Mouse (Mus musculus): ENCODE measurements around the gene Vwa3a.
A peak's percentile ranks its signal among the peaks of the same experiment; 100 is the strongest.
"Not testable (repeated sequence)": the region's sequence is repeated elsewhere in the genome, so short reads cannot be mapped to it uniquely, and the experiment has no call there.

The Vwa3a gene

DNA sequence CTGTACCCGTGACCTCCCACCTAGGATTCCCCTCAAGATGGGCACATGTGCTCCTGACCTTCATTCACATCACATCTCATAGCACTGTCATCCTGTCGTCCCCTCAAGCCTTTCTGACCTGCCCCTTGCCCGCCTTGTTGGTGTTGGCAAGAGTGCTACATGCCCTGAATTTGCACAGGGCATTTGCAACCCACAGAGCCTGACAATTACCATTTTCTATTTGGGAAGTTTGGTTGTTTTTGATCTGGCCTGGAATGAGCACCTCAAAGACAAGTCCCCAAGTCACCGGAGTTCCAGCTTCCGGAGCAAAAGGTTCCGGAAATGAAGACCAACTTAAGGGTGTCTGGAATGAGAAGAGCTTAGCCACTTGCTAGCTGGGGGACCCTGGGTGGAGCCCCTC, at the start of gene Vwa3a:
Vwa3a (plus strand) TSS at position 301 of the 400 bp plus-strand sequence.
- no peak for DNase-seq (ENCODE audit: low read depth, low spot score)

GRCm38 (mm10) chr7:120690634-120691033, 48.5 kb upstream of the Vwa3a start:
- no peak for DNase-seq (ENCODE audit: low read depth, low spot score)

DNA sequence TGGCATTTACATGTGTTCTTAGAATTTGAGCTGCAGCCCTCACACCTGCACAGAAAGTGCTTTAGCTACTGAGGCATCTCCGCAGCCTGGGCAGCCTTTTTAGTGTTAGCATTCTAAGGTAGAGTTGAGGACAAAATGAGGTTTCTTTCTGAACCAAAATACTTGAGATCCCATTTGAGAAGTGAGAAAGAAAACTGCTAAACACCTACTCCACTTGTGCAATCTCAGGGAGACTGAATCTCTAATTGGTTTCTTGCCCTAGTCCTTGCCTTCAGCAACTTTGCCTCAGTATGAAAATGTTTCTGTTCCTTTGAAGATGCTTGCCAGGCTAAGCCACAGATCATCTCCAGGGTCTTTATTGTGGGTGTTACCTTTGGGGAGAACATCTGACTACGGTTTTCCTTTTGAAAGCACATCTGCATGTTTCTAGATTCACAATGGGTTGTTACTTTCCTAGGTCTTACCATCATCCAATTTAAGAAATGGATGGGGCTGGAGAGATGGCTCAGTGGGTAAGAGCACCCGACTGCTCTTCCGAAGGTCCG, 45.2 kb upstream of the Vwa3a start:
- DNase-seq (ENCODE audit: low read depth, low spot score) = no peak

DNA sequence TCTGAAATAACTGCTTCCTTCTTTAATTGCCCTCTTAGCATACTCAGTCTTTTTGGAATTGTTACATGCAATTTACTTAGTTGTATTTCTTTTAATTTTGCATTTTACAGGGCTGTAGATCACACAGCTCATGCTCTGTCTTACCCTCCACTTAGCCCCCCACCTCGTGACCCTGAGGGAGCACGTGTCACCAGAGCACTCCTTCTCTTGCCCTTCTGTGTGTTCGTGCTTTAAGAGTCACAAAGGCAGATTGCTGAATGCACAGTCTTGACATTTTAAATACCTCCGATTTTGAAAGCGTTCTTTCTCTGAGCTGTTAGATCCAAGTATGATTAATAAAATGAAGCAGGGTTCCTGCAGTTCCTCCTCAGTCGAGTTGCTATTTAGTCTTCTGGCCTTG, 43.9 kb upstream of the Vwa3a start:
- no peak for DNase-seq (ENCODE audit: low read depth, low spot score)

- no peak for DNase-seq (ENCODE audit: low read depth, low spot score)
Measured at GRCm38 (mm10) chr7:120695641-120696040, 43.5 kb upstream of the Vwa3a start.

- DNase-seq (ENCODE audit: low read depth, low spot score) = no peak
Measured at GRCm38 (mm10) chr7:120696331-120696730, 42.8 kb upstream of the Vwa3a start.

- no peak for DNase-seq (ENCODE audit: low read depth, low spot score)
Measured at GRCm38 (mm10) chr7:120699586-120699985, 39.5 kb upstream of the Vwa3a start.

GRCm38 (mm10) chr7:120703888-120704287, 35.2 kb upstream of the Vwa3a start:
- no peak for DNase-seq (ENCODE audit: low read depth, low spot score)

DNA sequence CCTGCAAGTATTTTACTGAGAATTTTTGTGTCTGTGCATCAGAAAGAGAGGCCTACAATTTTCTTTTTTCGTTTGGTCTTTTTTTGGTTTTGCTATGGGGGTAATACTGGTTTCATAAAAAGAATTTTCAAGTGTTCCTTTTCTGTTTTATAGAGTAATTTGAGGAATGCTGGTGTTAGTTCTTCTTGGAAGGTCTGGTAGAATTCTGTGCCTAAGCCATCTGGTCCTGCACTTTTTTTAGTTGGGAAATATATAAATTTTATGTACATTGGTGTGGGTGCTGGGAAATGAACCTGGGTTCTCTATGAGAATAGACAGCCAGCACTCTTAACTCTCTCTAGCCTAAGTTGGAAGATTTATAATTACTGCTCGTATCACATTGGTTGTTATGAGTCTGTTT, 27.0 kb upstream of the Vwa3a start:
- no peak for DNase-seq (ENCODE audit: low read depth, low spot score)

DNA sequence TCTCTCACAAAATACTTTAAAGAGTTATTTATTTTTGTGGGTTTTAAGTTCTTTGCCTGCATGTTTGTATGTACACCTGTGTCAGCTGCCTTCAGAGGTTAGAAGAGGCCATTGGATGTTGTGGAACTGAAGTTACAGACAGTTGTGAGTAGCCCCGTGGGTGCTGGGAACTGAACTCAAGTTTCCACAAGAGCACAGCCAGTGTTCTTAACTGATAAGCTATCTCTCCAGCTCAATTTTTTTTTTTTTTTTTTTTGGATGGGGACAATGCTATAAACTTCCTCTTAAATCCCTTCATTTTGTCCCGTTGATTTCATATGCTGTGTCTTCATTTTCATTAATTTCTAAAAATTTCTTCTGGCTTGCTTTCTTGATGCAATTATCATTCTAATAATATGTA, 25.9 kb upstream of the Vwa3a start:
- DNase-seq (ENCODE audit: low read depth, low spot score) = no peak

- DNase-seq (ENCODE audit: low read depth, low spot score) = not testable (repeated sequence)
Measured at GRCm38 (mm10) chr7:120713951-120714350, 25.2 kb upstream of the Vwa3a start.

GRCm38 (mm10) chr7:120717261-120717660, 21.9 kb upstream of the Vwa3a start:
- DNase-seq (ENCODE audit: low read depth, low spot score) = no peak

DNA sequence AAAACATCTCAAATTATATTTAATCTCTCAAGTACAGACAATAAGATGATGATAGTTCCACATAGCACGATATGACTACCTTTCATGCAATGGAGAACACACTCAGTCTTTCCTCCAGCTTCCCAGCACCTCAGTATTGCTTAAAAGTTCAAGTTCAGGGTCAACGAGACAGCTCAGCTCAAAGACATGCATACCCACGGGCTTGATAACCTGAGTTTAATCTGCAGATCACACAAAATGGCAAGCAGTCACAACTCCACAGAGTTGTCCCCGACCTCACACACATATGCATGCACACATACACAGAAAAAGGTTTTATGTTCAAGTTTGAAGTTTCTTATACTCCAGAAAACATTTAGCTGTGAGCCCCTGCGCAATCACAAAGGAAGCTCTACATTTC, 18.1 kb upstream of the Vwa3a start:
- DNase-seq (ENCODE audit: low read depth, low spot score) = no peak

- no peak for DNase-seq (ENCODE audit: low read depth, low spot score)
Measured at GRCm38 (mm10) chr7:120721456-120721855, 17.7 kb upstream of the Vwa3a start.

DNA sequence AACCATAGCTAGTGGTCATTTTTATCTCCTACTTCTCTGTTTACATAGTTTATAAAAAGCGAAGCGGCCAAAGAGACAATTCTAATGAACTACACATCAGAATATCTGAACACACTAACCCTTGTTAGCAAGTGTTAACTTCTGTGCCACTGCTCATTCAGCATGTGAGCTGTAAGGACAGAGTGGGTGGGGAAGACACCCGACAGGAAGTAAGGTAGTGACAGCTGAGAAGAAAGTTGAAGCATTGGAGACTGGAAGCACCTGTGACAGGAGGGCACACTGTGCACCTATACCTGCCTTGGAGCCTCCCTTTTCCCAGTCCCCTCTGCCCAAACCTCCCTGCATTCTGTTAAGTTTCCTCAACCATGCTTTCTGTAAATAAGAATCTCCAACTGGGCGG, 17.1 kb upstream of the Vwa3a start:
- no peak for DNase-seq (ENCODE audit: low read depth, low spot score)

DNA sequence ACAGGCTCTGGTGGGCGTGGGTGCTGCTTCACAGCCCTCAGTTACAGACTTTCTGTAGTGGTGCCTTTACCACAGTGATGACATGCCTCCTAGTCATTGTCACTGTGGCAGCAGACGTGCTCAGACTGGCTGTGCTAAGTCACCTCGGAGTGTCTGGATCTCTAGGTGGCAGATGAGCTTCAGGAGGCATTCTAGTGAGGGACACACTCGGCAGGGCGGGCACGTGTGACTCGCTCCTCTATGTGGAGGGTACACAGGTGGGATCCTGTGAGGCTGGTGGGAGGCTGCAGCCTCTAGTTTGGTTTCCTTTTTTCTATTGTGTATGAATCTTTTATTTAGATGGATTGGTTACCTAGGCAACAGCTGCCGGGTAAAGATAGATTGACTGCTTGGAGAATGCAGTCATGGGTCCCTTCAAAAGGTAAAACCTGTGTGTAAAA, 16.3 kb upstream of the Vwa3a start:
- DNase-seq (ENCODE audit: low read depth, low spot score) = peak; percentile 10

- peak; percentile 20 for DNase-seq (ENCODE audit: low read depth, low spot score)
Measured at GRCm38 (mm10) chr7:120727581-120727980, 11.5 kb upstream of the Vwa3a start.

DNA sequence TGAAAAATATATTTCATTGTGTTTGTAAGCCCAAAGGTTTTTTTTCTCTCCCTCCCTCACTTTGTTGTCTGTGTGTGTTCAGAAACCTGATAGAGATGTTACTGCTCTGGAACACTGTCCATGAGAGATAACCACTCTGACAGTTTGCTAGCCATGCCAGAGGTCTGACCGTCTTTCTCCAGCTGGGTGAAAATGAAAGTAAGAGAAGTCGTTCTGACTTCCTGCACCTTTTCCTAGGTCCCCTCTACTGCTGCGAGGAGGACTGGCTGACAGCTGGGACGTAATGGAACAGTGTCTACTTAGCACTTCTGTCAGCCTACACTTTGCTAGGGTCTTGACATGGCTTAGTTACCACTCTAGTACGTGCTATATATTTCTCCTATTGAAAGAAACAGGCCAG, 9.5 kb upstream of the Vwa3a start:
- DNase-seq (ENCODE audit: low read depth, low spot score) = no peak

- no peak for DNase-seq (ENCODE audit: low read depth, low spot score)
Measured at GRCm38 (mm10) chr7:120732906-120733305, 6.2 kb upstream of the Vwa3a start.

GRCm38 (mm10) chr7:120739558-120740101, 512 bp downstream of the Vwa3a start:
- no peak for DNase-seq (ENCODE audit: low read depth, low spot score)

- DNase-seq (ENCODE audit: low read depth, low spot score) = no peak
Measured at GRCm38 (mm10) chr7:120743366-120744351, 4.5 kb downstream of the Vwa3a start.

- DNase-seq (ENCODE audit: low read depth, low spot score) = no peak
Measured at GRCm38 (mm10) chr7:120744606-120745005, 5.5 kb downstream of the Vwa3a start.

GRCm38 (mm10) chr7:120746029-120746428, 6.9 kb downstream of the Vwa3a start:
- DNase-seq (ENCODE audit: low read depth, low spot score) = no peak
